Mouse (Mus musculus): ENCODE data around the gene Rgs9bp.

DNA sequence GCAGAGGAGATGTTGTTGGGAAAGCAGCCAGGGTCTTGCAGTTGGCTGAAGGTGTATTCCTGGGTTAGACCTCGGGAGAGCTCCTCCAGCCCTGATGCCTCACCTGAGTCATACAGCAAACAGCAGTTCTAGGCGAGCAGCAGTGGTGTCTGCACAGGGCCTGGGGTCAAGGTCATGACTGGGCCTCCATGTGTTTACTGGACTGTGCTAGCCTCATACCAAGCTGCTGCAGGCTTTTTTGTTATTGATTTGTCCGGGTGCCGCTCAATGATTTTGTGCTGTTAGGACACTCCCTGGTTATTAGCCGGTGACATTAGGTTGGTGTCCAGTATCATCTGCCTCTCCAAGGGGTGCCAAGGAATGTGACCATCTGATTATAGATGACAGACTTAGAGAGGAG lies 2.3 kb upstream of the Rgs9bp start:
- TF ChIP-seq CTCF (IDR thresholded peaks at IDR 0.05; ENCODE audit: low read depth, low read length), result no peak
- TF ChIP-seq POLR2A (IDR thresholded peaks at IDR 0.05; ENCODE audit: borderline replicate concordance, low read depth, low read length), result no peak
